Mouse (Mus musculus) testis, adult 2 months (tissue): ENCODE measurements at regions not wholly inside any gene's neighbourhood (a gene's known extent, or its start where the extent isn't known, plus 50 kb on each side); places are given as distances from the start of the nearest gene placed in this dataset.
"Not testable (repeated sequence)": the region's sequence is repeated elsewhere in the genome, so short reads cannot be mapped to it uniquely, and the experiment has no call there.

Experiments
- H3K27ac ChIP-seq: fragments of 200-500 bp; 2 replicates; pipeline ENCODE4 v1.5.1; 2012; ENCODE audit warnings: low read depth, low read length; ENCODE audit not compliant: control insufficient read depth, insufficient read depth
- H3K27me3 ChIP-seq: fragments of 200-500 bp; 2 replicates; pipeline ENCODE4 v1.6.1; 2012; ENCODE audit warnings: mild to moderate bottlenecking, low read length, moderate library complexity; ENCODE audit not compliant: control insufficient read depth, insufficient read depth
- H3K36me3 ChIP-seq: fragments of 200-500 bp; 2 replicates; pipeline ENCODE4 v1.6.1; 2012; ENCODE audit warnings: mild to moderate bottlenecking, low read length; ENCODE audit not compliant: control insufficient read depth, insufficient read depth
- H3K4me1 ChIP-seq: fragments of 200-500 bp; 2 replicates; pipeline ENCODE4 v1.6.1; 2012; ENCODE audit warnings: low read length; ENCODE audit not compliant: control insufficient read depth, insufficient read depth
- H3K4me3 ChIP-seq: fragments of 200-500 bp; 2 replicates; pipeline ENCODE4 v1.5.1; 2012; ENCODE audit warnings: low read depth, mild to moderate bottlenecking, low read length, moderate library complexity, mixed read lengths; ENCODE audit not compliant: control insufficient read depth
- CTCF ChIP-seq: fragments of 200-500 bp; IDR thresholded peaks from 2 replicates; pipeline ENCODE4 v1.5.1; 2012; ENCODE audit warnings: low read depth, mild to moderate bottlenecking, inconsistent platforms, low read length, moderate library complexity; ENCODE audit not compliant: control insufficient read depth, insufficient read depth, insufficient replicate concordance
- POLR2A ChIP-seq: fragments of 200-500 bp; IDR thresholded peaks from 2 replicates; pipeline ENCODE4 v1.6.1; 2012; ENCODE audit warnings: low read depth, mild to moderate bottlenecking, inconsistent platforms, low read length, moderate library complexity; ENCODE audit not compliant: control insufficient read depth

DNA sequence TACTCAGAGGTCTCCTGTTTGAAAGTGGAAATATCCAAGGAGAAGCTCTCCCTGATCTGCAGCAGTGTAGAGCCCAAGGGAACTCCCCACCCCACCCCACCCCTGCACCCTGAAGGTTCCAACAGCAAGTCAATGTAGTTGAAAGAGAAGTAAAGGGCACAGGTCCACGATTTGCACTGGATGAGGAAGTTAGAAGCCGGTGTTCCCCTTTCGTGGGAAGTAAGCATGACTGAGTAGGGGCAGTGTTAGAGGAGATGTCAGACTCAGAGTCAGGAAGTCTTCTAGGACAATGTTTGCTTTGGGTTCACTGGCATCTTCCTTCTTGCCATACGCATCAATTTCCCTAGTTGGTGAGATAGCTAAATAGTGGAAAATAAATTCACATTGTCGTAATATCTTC is 64.9 kb downstream of the H2al2a start:
- no peaks in the 10 kb centered on the region for H3K27me3 ChIP-seq
- no peak overlapping the region for H3K27ac ChIP-seq
- H3K4me3 ChIP-seq: no peak overlapping the region
- H3K4me1 ChIP-seq: peaks cover 5% of the 10 kb centered on the region
- H3K36me3 ChIP-seq: no peaks in the 10 kb centered on the region
- no peak for TF ChIP-seq CTCF
- TF ChIP-seq POLR2A: no peak

DNA sequence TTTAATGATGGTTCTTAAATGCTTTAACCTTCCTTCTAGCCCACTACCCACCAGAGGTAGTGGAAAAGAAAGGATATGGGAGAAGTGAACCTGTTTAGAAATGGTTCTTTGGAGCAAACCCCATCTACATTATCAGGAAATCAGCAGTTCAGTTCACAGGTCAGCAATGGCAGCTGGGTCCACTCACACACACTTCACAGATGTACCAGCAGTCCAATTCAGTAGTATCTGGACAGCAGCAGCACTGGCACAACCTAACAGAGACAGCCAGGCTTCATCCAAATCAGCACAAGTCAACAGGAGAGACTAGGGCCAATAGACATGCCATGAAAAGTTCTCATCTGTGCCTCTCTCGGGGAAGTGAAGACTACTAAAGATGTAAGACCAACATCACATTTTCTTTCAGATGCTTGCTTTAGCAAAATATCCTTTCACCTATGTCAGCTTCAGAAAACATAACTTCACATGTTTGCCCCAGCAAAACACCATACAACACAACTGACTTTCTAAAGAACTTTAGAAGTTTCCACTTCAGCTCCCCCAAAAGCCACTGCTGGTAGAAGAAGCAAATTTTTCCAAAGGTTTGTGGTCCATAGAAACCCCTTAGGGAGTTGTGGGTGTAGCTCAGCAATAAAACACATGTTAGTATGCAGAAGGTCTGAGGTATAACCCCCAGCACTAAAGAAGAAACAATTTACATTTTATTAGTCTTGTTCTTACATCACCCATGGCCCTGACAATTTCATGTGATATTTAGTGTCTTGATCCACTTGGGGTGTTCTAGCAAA is 77.7 kb downstream of the H2al2a start:
- no peak for TF ChIP-seq CTCF
- no peak for TF ChIP-seq POLR2A
- Histone ChIP-seq H3K36me3 (no peaks in the 10 kb centered on the region), H3K4me3 (no peak overlapping the region), H3K4me1 (no peaks in the 10 kb centered on the region), H3K27me3 (no peaks in the 10 kb centered on the region), H3K27ac (no peak overlapping the region)

DNA sequence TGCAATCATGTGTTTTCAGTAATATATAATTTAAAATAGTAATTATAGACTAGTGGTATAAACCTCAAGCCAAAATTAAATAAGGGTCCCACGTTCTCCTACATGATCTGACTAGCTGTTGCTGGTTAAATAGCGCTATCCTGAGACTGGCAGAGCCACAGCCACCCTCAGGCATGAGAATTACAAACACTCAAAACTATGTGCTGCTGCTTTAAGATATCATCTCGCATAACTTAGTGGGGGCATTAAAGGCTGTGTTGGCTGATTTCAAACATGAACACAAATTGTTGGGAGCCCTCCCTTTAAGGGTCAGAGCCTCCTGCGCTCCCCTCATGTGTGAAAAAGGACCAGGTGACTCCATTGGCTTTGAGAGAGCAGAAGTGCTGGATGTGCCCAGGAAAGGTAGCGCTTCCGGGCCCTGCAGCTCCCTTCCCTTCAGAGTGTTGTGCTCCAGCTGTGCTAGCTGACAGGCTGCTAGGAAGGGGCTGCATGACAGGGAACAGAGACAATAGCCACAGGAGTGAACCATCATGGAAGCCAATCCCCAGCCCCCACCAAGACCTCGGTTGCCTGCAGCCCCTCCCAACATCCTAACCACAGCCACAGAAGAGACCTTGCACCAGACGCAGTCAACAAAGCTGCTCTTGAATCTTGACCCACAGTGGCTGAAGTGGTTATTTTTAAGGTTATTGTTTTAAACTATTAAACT is 79.4 kb downstream of the H2al2a start:
- Histone ChIP-seq H3K36me3 (no peaks in the 10 kb centered on the region), H3K27ac (no peak overlapping the region), H3K4me1 (no peaks in the 10 kb centered on the region), H3K27me3 (no peaks in the 10 kb centered on the region), H3K4me3 (no peak overlapping the region)
- no peak for TF ChIP-seq CTCF
- TF ChIP-seq POLR2A: no peak

DNA sequence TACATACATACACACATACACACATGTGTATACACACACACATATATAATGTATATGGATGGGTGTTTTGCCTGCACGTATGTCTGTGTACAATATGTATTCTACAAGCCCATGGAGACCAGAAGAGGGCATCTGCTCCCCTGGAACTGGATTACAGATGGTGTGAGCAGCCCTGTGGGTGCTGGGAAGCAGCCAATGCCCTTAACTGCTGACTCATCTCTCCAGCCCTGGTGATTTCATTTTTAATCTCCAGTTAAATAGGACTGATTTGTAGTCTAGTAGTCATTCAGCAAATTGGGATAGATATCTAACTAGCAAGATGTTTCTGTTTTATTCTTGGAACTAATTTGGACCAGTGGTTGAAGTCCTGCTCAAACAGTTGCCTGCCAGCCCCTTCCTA is 94.1 kb downstream of the H2al2a start:
- TF ChIP-seq POLR2A (no peak), CTCF (no peak)
- H3K4me1 ChIP-seq: peaks cover 10% of the 10 kb centered on the region
- H3K27me3 ChIP-seq: no peaks in the 10 kb centered on the region
- H3K4me3 ChIP-seq: no peak overlapping the region
- H3K36me3 ChIP-seq: no peaks in the 10 kb centered on the region
- no peak overlapping the region for H3K27ac ChIP-seq

DNA sequence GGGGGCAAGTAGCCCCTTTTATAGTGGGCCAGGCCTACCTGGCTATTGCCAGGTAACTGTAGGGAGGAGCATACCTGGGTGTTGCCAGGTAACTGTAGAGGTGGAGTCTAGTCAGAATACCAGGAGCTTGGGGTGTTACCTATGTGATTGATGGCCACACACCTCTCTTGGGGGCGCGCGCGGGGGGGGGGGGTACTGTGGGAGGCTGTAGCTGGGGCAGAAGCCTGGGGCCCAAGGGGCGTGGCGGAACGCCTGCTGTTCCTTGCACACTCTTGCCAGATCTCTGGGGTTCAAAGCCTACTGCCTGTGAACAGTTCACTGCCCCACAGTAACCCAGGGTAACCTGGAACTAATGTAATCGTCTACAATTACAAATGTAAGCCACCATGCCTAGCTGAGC is 96.6 kb downstream of the H2al2a start:
- Histone ChIP-seq H3K4me3 (no peak overlapping the region), H3K36me3 (no peaks in the 10 kb centered on the region), H3K27ac (no peak overlapping the region), H3K27me3 (no peaks in the 10 kb centered on the region), H3K4me1 (peaks cover 10% of the 10 kb centered on the region)
- TF ChIP-seq CTCF: no peak
- TF ChIP-seq POLR2A: no peak

DNA sequence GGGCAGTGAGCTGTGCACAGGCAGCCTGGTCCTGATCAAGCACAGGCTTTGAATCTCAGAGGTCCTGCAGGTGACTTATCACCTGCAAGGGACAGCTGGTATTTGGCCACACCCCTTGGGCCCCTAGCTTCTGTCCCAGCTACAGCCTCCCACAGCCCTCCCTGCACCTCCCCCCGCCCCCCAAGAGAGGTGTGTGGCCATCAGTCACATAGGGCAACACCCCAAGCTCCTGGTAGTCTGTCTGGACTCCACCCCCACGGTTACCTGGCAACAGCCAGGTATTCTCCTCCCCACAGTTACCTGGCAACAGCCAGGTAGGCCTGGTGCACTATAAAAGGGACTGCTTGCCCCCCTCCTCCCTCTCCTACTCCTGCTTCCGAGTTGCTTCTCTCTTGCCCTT is 98.0 kb downstream of the H2al2a start:
- Histone ChIP-seq H3K4me3 (peak overlapping the region; percentile 51), H3K27me3 (no peaks in the 10 kb centered on the region), H3K4me1 (peaks cover 10% of the 10 kb centered on the region), H3K36me3 (no peaks in the 10 kb centered on the region), H3K27ac (no peak overlapping the region)
- no peak for TF ChIP-seq CTCF
- TF ChIP-seq POLR2A: no peak

DNA sequence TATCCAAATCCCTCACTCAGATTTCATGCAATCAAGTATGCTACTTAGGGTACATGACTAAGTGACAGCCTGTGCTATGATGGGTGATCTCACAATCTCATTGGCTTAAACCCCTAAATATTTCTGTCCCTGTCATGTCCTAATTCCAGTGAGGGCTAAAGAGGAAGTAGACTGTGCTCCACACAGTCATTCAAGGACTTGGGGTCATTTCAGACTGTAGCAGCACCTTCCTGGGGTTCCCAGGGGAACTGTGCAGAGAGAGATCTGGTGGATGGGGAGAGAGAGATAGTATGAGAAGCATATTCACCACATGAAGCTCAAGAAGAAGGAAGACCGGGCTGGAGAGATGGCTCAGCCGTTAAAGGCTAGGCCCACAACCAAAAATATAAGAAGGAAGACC is 100.7 kb downstream of the H2al2a start:
- no peaks in the 10 kb centered on the region for H3K36me3 ChIP-seq
- H3K27me3 ChIP-seq: no peaks in the 10 kb centered on the region
- H3K4me1 ChIP-seq: peaks cover 10% of the 10 kb centered on the region
- no peak for TF ChIP-seq POLR2A
- TF ChIP-seq CTCF: no peak
- H3K27ac ChIP-seq: no peak overlapping the region
- no peak overlapping the region for H3K4me3 ChIP-seq

DNA sequence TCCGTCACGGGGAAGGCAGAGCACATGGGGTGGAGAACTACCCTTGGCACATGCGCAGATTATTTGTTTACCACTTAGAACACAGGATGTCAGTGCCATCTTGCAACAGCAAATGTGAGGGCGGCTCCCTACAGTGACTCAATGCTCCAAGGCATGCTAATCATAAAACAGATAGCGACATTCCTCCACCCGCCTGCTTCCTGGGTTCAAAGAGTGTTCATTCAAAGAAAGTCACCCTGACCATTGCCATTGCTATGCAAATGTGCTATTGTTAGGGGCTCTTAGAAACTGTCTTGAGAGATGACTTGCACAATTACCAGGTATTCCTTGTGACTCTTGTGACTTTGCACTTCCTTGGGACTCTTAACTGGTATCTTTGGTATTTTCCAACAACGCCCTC is 104.1 kb downstream of the H2al2a start:
- H3K36me3 ChIP-seq, H3K4me1 ChIP-seq, H3K27ac ChIP-seq, H3K4me3 ChIP-seq, H3K27me3 ChIP-seq: not testable (repeated sequence)
